Mouse (Mus musculus) kidney, postnatal 0 days (tissue): ENCODE data around the gene Gm43951. TPM values are rescaled to one million over a fixed set of nuclear protein-coding genes. Genes with fewer than 3 reads are reported as not detected.

ENCODE experiments used
- ATAC-seq: fragments of 200-750 bp; cut with Nextera tagmentation; replicated peaks from 2 replicates; pipeline ENCODE4 v1.8.0; 2017; ENCODE audit warnings: low read depth, moderate number of reproducible peaks, moderate TSS enrichment, moderate library complexity; ENCODE audit not compliant: low FRiP score
- DNase-seq: peaks from one replicate; pipeline ENCODE4 v3.0.0-alpha.2; 2016; ENCODE audit warnings: low spot score
- H3K27ac ChIP-seq: fragments of 300-500 bp; sonication (generic); 2 replicates; pipeline ENCODE4 v1.5.1; 2014; ENCODE audit warnings: mild to moderate bottlenecking
- H3K27me3 ChIP-seq: fragments of 300-500 bp; sonication (generic); 2 replicates; pipeline ENCODE4 v1.6.1; 2014; ENCODE audit warnings: low read length, mixed read lengths; ENCODE audit not compliant: insufficient read depth
- H3K36me3 ChIP-seq: fragments of 300-500 bp; sonication (generic); 2 replicates; pipeline ENCODE4 v1.6.1; 2014; ENCODE audit warnings: low read length, mixed read lengths; ENCODE audit not compliant: insufficient read depth
- H3K4me1 ChIP-seq: fragments of 300-500 bp; sonication (generic); replicated peaks from 2 replicates; pipeline ENCODE4 v1.6.1; 2014; ENCODE audit warnings: antibody characterized with exemption, low read length, mixed read lengths; ENCODE audit not compliant: insufficient read depth
- H3K4me2 ChIP-seq: fragments of 300-500 bp; sonication (generic); 2 replicates; pipeline ENCODE4 v1.6.1; 2014; ENCODE audit warnings: mild to moderate bottlenecking, low read length, moderate library complexity, mixed read lengths
- H3K4me3 ChIP-seq: fragments of 300-500 bp; sonication (generic); replicated peaks from 2 replicates; pipeline ENCODE4 v1.5.1; 2014; ENCODE audit warnings: low read depth, low read length
- H3K9ac ChIP-seq: fragments of 300-500 bp; sonication (generic); 2 replicates; pipeline ENCODE4 v1.6.1; 2014; ENCODE audit warnings: low read depth, low read length
- H3K9me3 ChIP-seq: fragments of 300-500 bp; sonication (generic); replicated peaks from 2 replicates; pipeline ENCODE4 v1.6.1; 2016; ENCODE audit warnings: low read length, inconsistent platforms, mixed read lengths
- CTCF ChIP-seq: IDR thresholded peaks from 2 replicates; pipeline ENCODE4 v1.5.1; 2016; ENCODE audit warnings: antibody characterized with exemption, low read depth, mild to moderate bottlenecking, moderate library complexity
- WGBS: fragments of 180-500 bp; shearing (Covaris S2); extraction: QIAGEN DNeasy Blood & Tissue Kit; methylation state at CpG from one replicate; pipeline ENCODE4 v1.1.7; 2014; 5-methylcytosine and 5-hydroxymethylcytosine counted together
- polyA plus RNA-seq: library from polyadenylated mRNA; unstranded; fragments of >200 nt; fragmentation: Nextera tagmentation; extraction: Ambion mirVana; gene quantifications from 2 replicates; pipeline ENCODE4 v1.2.1, GENCODE M21; 2015

Gene Gm43951
- polyA plus RNA-seq, 1 experiment from 2014 or later, result 0.05 TPM

GRCm38 (mm10) chr11:72205256-72205655 lies 1.4 kb downstream of the Gm43951 start:
- H3K4me2 ChIP-seq, result no peak overlapping the region
- no peak for ATAC-seq

GRCm38 (mm10) chr11:72203440-72203839 lies 3.2 kb downstream of the Gm43951 start:
- Histone ChIP-seq H3K4me1 (0 out of 2 replicates have a peak, but pooled peaks cover 10% of the 10 kb centered on the region), H3K9ac (no peak overlapping the region), H3K9me3 (no peaks in the 10 kb centered on the region), H3K4me3 (no peak overlapping the region), H3K4me2 (no peak overlapping the region), H3K27me3 (no peaks in the 10 kb centered on the region), H3K36me3 (peaks cover 9% of the 10 kb centered on the region), H3K27ac (no peak overlapping the region)
- ATAC-seq (no peak), DNase-seq (no peak)
- TF ChIP-seq CTCF, result no peak
- WGBS, result 89% methylated on average over 1 of the region's 1 CpGs

More at GRCm38 (mm10) chr11:72205256-72205655, 1.4 kb downstream of the Gm43951 start:
- no peaks in the 10 kb centered on the region for H3K27me3 ChIP-seq
- no peak overlapping the region for H3K9ac ChIP-seq
- no peak for DNase-seq
- H3K9me3 ChIP-seq, result no peaks in the 10 kb centered on the region
- peaks cover 2% of the 10 kb centered on the region; the same call in 1 of the 2 replicates for H3K36me3 ChIP-seq
- whole genome bisulfite sequencing, result 76% methylated on average over 6 of the region's 6 CpGs
- H3K4me3 ChIP-seq, result no peak overlapping the region
- no peak overlapping the region for H3K27ac ChIP-seq
- 0 out of 2 replicates have a peak, but pooled peaks cover 10% of the 10 kb centered on the region for H3K4me1 ChIP-seq
- no peak for TF ChIP-seq CTCF

GRCm38 (mm10) chr11:72196506-72196905 lies 10.1 kb downstream of the Gm43951 start:
- no peak for ATAC-seq
- H3K36me3 ChIP-seq, result peaks cover 22% of the 10 kb centered on the region
- DNase-seq, result peak; percentile 15
- 78% methylated on average over 8 of the region's 8 CpGs for WGBS
- H3K27me3 ChIP-seq, result no peaks in the 10 kb centered on the region
- H3K4me2 ChIP-seq, result no peak overlapping the region
- H3K4me1 ChIP-seq, result no peaks in the 10 kb centered on the region
- no peak for TF ChIP-seq CTCF
- no peak overlapping the region for H3K9ac ChIP-seq
- no peaks in the 10 kb centered on the region for H3K9me3 ChIP-seq
- no peak overlapping the region for H3K4me3 ChIP-seq
- peak overlapping the region; percentile 27; the same call in 1 of the 2 replicates for H3K27ac ChIP-seq

- Histone ChIP-seq H3K36me3 (peaks cover 37% of the 10 kb centered on the region), H3K9me3 (no peaks in the 10 kb centered on the region), H3K9ac (no peak overlapping the region), H3K4me2 (no peak overlapping the region), H3K27ac (no peak overlapping the region), H3K4me3 (no peak overlapping the region), H3K27me3 (no peaks in the 10 kb centered on the region), H3K4me1 (no peaks in the 10 kb centered on the region)
- DNase-seq (no peak), ATAC-seq (no peak)
- 90% methylated on average over 2 of the region's 2 CpGs for WGBS
- no peak for TF ChIP-seq CTCF
Observed at GRCm38 (mm10) chr11:72194259-72194658, 12.4 kb downstream of the Gm43951 start.

GRCm38 (mm10) chr11:72190857-72191256 lies 15.8 kb downstream of the Gm43951 start:
- Histone ChIP-seq H3K36me3 (peaks cover 20% of the 10 kb centered on the region), H3K27ac (no peak overlapping the region), H3K9ac (no peak overlapping the region), H3K4me2 (no peak overlapping the region), H3K4me1 (0 out of 2 replicates have a peak, but pooled peaks cover 3% of the 10 kb centered on the region), H3K4me3 (no peak overlapping the region), H3K27me3 (no peaks in the 10 kb centered on the region), H3K9me3 (no peaks in the 10 kb centered on the region)
- DNase-seq, result no peak
- no peak for TF ChIP-seq CTCF
- ATAC-seq, result no peak
- 93% methylated on average over 1 of the region's 1 CpGs for WGBS

- Histone ChIP-seq H3K4me2 (no peak overlapping the region), H3K9ac (no peak overlapping the region), H3K27me3 (no peaks in the 10 kb centered on the region), H3K9me3 (no peaks in the 10 kb centered on the region), H3K4me3 (no peak overlapping the region), H3K36me3 (peaks cover 14% of the 10 kb centered on the region), H3K4me1 (0 out of 2 replicates have a peak, but pooled peaks cover 3% of the 10 kb centered on the region), H3K27ac (no peak overlapping the region)
- 77% methylated on average over 4 of the region's 4 CpGs for WGBS
- ATAC-seq (no peak), DNase-seq (no peak)
- no peak for TF ChIP-seq CTCF
Observed at GRCm38 (mm10) chr11:72184252-72184651, 22.4 kb downstream of the Gm43951 start.

- Histone ChIP-seq H3K9ac (no peak overlapping the region), H3K27ac (no peak overlapping the region), H3K4me3 (no peak overlapping the region), H3K4me1 (no peaks in the 10 kb centered on the region), H3K27me3 (no peaks in the 10 kb centered on the region), H3K4me2 (no peak overlapping the region), H3K36me3 (peaks cover 25% of the 10 kb centered on the region), H3K9me3 (no peaks in the 10 kb centered on the region)
- WGBS, result 93% methylated on average over 4 of the region's 4 CpGs
- TF ChIP-seq CTCF, result no peak
- DNase-seq, result no peak
- no peak for ATAC-seq
Observed at GRCm38 (mm10) chr11:72181136-72181535, 25.5 kb downstream of the Gm43951 start.
